Mouse (Mus musculus): ENCODE measurements around the gene Rab40c.
A peak's percentile ranks its signal among the peaks of the same experiment; 100 is the strongest.

Gene Rab40c

DNA sequence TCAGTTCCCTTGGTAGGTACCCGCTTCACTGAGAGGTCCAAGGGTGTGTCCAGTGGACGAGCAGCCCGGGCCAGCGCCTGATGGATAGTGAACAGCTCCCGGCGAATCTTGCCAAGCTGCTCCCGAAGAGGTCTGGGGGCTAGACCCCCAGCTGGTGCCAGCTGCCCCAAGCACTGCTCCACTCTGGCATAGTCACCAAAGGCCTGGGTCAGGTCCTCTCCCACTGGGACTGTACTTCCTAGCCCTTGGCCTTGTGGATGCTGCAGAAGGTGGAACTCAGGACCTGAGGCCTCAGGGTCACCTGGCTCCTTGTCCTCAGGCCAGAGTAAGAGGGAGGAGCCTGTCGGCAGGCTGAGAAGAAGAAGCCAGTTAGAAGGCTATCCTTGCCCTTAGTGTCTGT, 27.4 kb upstream of the Rab40c start:
- no peak for DNase-seq (ENCODE audit: low read depth in 2 of 2, low spot score in 2 of 2)

DNA sequence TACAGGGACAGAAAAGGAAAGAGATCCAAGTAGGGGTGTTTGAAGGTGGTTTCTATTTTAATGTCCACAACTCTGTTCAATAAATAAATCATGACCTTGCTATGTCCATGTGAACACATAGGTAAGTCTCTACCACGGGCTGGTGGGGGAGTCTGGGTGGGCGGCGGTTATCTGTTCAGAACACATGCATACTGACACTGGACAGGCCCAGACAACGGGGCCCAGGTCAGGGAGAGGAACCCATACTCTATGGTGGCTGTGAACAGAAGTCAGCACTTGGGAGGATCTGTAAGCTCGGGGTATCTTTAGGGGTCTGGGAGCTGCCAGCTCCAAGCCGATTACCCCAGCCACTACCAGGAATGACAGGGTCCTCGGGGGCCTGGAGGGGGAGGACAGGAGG, 26.8 kb upstream of the Rab40c start:
- DNase-seq (ENCODE audit: low read depth in 2 of 2, low spot score in 2 of 2): no peak

DNA sequence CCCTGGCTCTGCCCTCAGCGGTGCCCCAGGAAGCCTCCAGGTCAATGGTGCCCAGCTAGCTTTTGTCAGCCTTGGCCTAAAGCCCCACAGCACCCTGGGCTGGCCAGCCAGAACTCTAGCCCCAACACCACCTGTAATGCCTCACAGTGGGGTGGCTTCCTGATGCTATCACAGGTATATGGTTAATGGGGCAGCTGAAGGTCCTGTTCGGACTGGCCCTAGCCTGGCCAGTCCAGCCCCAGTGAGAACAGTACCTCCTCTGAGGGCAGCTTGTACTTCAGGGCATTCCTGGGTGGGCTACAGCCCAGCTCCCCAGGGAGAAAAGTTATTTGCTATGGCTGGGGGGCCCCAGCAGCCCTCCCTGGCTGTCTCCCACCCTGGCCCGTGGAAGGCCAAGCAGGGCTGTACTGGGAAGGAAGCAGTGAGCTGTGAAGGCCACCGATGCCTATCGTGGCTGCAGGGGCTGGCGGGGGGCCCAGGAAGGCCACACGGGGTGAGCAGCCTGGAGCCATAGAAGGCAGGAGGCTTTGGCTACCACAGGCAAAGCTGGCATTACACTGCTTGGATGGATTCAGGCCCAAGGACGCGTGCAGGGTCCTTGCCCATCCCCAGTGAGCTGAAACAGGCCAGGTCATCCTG, 26.1 kb upstream of the Rab40c start:
- no peak for DNase-seq (ENCODE audit: low read depth in 2 of 2, low spot score in 2 of 2)

DNA sequence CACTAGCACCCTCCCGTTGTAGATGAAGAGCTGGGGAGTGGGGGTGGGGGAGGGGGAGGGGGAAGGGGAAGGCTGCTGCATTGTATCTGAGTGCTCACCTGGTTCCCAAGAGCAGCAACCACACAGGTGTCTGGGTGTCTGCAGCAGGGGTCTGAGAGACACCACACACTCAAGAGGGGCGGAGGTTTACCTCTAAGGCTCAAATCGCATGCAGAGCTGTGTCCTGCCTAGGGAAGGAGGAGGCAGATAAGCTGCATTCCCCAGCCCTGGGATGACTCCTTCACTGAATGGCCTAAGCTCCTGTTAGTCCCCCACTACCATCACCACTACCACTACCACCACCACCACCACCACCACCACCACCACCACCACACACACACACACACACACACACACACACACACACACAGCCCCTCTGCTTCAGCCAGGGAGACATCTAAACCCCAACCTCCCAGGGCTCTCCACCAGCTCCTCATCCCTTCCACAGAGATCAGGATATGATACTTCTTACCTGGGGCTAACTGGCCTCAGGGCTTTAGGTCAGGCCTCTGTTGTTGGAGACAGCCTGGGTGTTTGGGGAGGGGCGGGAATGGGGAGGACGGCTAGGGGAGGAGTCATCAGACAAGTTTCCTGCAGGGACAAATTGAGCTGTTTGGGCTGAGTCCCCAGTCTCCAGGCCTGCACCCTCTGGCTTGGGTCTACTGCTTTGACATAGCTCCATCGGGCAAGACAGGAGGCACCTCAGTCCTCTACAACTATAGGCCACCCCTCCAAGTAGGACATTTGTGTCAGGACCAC, 25.0 kb upstream of the Rab40c start, which contains the start of the genes Pigq and Nhlrc4:
TSS of gene Pigq (minus strand) at position 571 of the 798 bp plus-strand sequence.
TSS of gene Nhlrc4 (minus strand) at position 596 of the 798 bp plus-strand sequence.
- DNase-seq (ENCODE audit: low read depth in 2 of 2, low spot score in 2 of 2): no peak

DNA sequence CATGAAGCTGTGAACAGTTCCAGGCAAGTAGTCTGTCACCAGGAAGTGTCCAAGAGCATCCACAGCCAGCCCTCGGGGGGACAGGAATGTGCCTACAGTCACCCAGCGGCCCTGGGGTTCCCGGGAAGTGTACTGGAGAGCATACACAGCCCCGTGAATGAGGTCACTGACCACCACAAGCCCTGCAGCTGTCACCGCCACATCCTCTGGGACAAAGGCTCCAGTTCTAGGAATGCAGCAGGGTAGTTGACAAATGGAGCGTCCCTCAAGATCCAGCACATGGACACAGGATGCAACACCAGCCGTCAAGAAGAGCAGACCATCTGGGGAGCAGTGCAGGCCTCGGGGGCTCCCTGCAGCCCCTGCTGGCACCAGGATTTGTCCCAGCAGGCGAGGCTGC, 24.2 kb upstream of the Rab40c start:
- no peak for DNase-seq (ENCODE audit: low read depth in 2 of 2, low spot score in 2 of 2)

DNA sequence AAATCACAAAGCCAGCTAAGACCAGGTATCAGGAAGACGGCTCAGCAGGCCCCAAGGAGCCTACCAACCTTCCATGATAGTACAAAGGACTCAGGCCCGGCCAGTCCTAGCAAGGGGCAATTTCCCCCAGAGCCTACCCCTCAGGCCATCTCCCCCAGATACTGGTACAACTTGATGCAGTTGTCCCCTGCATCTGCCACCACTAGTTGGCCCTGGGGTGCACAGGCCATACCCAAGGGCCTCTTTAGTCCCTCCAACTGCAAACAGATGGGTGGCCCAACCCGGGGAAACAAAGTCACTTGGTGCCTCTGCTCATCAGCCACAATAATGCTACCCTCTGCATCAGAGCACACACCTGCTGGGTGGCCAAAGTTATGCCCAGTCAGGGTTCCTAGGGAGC, 23.7 kb upstream of the Rab40c start:
- DNase-seq (ENCODE audit: low read depth in 2 of 2, low spot score in 2 of 2): no peak

DNA sequence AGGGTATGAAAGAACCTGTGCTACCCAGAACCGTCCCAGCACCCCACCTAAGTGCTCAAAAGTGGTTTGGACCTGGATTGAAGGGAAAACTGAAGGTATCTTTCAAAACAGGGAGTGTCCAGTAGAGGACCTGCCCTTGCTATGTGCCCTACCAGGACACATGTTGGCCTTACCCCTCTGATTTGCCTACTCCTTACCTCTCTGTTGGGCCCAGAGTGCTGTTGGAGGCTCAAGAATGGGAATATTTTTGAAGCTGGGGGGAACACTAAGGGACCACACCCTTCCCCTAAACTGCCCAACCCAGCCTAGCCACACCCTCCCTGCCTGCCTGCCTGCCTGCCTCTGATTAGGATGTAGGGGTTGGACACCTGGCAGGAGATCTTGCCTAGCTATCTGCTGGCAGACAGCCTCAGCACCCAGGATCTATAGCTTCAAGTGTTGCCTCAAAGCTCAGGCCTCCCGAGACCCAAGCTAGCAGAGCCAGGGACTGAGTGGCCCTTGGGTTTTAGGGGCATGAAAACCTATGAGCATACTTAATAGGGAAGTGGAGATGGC, 23.1 kb upstream of the Rab40c start:
- DNase-seq (ENCODE audit: low read depth in 2 of 2, low spot score in 2 of 2): no peak

DNA sequence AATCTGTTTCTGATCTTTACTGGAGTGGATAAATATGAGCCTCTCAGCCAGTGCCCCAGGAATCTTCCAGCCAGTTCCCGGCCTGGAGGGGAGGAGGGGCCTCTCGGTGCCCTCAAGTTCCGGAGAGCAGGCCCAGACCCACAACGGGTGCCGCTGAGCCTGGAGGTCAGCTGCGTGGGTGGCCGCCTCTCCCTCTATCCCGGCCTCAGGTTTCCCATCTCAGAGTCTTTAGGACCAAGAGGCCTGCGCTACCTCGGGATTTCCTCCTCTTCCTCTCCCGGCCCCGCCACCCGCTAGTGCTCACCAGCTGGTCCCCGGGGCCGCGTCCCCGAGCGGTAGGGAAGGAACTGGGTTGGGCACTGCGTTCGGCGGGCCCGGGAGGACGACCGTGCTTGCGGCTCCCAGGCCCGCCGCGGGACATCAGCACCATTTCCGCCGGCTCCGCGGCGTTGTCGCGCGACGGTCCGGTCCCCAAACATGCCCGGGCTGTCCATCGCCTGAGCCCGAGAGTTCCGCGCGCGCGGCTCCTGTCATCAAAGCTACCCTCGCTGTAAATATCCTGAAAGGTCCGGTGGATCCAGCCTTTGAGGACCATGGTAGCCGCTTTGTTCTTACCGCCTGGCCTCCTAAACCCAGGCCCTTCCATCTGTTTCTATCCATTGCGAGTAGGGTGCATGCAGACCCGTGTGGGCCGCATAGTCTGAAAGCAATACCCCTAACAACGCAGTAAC, 22.1 kb upstream of the Rab40c start:
- DNase-seq (ENCODE audit: low read depth in 2 of 2, low spot score in 2 of 2): peak; percentile 55 to 65

DNA sequence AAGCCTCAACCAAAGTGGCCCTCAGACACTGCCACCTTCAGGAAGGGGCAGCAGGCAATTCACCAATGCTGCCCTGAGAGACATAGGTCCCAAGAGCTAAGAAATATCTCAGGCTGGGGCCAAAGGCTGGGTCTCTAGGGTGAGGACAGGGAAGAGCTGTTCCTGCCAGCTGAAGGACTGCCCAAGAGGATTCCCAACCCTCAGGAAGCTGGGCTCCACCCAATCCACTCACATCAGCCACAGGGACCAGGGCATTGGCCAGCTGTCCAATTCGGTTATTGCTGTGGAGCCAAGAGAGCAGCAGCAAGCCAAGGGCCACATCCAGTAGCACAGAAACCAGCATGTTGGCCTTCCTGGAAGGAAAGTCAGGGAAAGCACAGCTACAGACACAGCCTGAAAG, 15.0 kb upstream of the Rab40c start:
- DNase-seq (ENCODE audit: low read depth in 2 of 2, low spot score in 2 of 2): no peak

DNA sequence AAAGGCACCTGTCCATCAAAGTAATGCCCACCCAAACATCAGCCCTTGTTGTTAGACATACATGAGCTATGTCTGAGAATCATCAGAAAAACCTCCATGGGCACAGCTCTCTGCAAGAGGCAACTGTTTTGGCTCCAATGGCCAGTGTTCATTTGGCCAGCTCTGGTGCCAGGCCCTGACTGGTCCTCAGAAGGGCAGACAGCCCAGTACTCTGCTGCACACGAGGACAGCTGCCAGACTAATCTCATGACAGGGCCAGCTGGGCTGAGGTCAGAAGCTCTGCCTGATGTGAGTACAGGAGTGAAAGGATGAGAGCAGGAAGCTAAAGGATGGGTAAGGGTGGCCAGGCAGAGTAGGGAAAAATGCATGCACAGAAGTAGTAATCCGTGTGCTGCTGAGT, 5.8 kb upstream of the Rab40c start:
- no peak for DNase-seq (ENCODE audit: low read depth in 2 of 2, low spot score in 2 of 2)

DNA sequence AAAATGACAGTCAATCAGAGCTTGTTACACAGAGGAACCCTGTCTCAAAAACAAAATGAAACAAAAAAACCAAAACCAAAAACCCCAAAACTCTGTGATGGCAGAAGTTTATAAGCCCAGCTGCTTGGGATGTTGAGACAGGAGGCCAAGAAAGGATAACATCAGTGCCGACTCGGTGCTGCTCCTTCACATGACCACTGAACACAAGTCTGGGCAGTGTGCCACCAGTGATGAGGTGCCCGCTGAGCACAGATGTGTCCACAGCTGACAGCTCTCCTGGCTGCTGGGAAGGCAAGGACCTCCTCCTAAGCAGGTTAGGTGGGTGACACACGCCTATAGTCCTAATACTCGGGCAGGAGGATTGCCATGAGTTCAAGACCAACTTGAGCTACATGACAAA, 2.6 kb upstream of the Rab40c start:
- no peak for DNase-seq (ENCODE audit: low read depth in 2 of 2, low spot score in 2 of 2)

DNA sequence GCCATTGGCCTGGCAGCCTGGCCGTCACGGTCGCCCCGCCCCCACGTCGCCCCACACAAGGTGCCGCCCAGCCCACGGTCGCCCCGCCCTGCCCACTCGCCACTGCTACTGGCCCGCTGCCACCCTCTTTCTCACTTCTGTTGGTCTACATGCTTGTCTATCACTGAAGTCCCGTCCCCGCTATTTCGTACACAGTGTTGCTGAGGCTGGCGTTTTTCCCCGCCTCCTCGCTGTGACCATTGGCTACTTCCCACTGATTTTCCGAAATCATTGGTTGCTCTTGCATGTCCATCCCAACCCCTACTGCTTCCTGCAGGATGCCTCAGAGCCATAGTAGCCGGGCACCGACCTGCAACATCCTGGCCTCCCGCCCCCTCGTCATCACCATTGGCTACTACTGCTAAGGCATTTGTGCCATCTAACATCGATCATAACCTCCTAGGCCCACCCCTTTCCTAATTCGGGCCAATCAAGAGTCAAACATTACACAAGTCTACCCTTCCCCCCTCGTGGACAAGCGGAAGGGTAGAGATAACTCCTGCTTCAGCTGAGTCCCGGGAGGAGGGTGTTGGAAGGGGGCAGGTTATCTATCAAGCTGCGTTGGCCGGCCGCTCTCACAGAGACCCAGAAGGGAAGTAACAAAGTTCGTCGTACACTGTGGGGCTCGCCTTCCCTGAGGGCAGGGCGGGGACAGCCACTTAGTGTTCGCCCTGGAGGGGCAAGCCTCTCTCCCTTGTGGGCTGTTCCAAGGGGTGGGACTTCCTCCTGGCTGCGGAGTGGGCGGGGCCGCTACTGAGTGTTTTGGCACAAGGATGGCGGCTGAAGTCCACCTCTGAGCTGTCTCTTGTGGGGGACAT, 487 bp upstream of the Rab40c start:
- DNase-seq (ENCODE audit: low read depth in 2 of 2, low spot score in 2 of 2): peak; percentile 98 to 99

DNA sequence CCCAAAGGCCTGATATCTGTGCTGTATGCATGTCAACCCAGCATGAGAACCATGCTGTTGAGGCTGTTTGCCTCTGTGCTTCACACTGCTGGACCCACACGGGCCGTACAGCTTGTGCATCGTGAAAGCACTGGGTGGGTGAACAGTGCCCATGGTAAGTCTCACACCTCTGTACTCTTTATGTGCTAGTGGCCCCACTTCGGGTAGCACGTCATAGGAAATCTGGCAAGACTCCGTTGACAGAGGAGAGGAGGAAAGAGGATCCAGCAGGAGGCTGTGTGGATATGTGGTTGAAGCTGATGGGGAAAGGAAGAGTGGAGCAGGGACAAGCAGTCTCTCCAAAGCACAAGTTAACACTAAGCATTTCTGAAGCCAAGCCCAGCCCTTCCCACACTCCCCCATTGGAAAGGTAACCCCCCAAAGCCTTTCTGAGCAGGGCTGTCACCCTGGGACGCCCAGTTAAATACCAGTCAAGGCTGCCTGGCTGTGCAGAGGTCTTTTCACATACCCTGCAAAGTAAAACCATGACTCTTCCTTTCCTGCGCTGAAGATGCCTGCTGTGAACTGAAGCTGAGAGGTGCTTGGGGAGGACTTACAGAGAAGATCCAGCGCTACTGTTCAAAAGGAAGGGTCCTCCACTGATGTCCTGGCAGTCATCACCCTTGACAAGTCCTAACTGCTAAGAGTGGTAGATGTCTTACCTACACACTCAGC, 1.3 kb downstream of the Rab40c start:
- DNase-seq (ENCODE audit: low read depth in 2 of 2, low spot score in 2 of 2): no peak

DNA sequence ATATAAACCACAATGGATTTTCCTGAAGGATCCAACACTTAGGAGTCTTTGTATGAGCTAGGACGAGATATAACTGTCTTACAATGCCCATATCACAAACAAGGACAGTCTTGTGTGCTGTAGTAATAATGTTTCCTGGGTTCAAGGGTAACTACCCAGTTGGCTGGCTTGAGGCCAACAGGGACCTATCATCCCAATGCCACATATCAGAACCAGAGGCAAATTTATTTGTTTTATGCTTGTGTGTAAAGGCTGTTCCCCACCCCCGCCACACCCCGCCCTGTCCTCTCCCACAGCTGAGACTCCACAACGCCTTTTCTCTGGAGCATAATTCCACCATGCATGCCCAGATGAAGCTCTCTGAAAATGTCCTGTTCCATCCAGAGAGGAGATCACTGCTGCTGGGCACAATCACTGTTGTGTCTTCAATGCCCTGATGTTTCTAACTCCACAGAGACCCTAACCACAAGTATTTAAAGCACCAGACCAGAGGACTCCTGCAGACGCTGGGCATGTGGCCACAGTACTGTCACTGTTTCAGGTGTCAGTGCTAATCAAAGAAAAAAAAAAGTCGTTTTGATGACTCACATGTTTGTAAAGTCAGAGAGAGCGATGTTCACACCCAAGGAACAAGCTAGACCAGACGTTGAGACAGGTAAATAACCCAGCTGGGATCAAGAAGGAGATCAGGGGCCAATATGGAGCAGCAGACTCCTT, 2.4 kb downstream of the Rab40c start:
- no peak for DNase-seq (ENCODE audit: low read depth in 2 of 2, low spot score in 2 of 2)

DNA sequence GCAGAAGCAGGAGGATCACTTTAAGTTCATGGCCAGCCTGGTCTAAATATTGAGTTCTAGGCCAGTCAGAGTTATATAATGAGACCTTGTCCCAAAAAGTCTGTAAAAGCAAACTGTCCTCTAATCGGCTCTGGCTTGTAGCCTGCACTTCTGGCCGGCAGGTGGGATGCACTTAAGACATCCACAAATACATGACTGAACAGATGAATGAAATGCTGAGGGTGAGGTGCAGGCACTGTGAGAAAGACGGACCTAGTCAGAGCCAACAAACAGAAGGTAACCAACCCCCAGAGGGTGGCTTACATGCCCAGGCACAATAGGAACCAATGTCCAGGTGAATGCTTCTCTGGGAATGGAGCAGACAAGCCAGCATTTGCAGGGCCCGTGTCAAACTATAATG, 5.2 kb downstream of the Rab40c start:
- no peak for DNase-seq (ENCODE audit: low read depth in 2 of 2, low spot score in 2 of 2)

DNA sequence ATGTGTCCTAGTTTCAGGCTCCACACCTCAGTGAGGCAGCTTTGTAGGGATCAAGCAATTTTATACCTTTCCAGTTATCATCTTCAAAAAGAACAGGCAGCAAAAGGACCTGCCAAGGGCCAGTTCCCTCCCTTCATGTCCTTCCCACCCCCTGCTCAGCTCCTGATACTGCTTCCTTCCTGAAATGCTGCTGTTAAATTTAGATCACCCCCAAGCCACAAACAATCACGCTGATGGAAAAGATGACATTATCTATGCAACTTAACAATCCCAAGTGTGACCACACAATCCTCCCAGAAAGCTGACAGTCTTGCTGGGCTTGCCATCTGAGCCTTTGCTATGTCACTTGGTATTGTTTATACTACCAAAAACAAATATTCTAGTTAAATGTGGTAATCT, 5.7 kb downstream of the Rab40c start:
- no peak for DNase-seq (ENCODE audit: low read depth in 2 of 2, low spot score in 2 of 2)

DNA sequence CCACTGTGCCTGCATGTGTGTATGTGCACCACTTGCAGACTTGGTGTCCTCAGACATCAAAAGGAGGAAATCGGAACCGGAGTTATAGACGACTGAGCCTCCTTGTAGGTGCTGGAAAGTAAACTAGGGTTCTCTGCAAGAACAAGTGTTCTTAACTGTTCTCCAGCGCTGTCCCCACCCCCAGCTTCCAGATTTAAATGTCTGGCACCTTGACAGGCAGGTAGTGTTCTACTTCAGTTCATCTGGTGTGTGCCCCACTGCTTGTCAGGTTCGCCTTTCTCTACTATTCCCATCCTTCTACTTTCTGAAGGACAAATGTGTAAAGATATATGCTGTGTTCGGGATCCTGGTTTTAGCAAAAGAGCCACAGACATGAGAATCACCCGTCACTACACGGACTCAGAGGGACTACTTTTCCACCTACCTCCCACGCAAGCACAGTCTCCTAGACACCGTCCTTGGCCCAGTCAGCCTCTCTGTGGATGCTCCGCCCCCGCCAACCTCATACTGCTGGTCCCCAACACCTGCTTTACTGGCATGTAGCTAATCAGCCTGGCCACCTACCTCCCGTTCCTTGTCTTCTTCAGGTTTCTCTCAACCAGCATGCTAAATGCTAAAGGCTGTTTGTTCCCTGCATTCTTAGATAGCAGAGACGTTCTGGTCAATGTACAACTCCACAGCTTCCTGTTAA, 6.2 kb downstream of the Rab40c start:
- no peak for DNase-seq (ENCODE audit: low read depth in 2 of 2, low spot score in 2 of 2)

DNA sequence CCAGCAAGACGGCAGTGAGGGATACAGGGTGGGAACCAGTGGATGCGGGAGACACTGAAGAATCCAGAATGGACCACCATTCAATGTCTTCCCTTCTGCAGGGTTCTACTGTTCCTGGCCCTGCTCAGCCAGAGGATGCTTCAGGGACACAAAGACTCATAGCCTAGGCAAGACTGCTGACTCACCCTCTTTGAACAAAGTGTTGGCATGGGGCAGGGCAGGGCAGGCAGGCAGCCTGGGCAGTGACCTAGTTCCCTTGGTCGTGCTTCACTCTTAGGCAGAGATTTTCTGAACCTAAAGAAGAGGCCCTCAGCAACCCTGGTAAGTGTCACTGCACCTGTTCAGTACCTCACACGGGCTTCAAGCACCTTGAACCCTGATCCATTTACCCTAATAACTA, 7.7 kb downstream of the Rab40c start:
- no peak for DNase-seq (ENCODE audit: low read depth in 2 of 2, low spot score in 2 of 2)

DNA sequence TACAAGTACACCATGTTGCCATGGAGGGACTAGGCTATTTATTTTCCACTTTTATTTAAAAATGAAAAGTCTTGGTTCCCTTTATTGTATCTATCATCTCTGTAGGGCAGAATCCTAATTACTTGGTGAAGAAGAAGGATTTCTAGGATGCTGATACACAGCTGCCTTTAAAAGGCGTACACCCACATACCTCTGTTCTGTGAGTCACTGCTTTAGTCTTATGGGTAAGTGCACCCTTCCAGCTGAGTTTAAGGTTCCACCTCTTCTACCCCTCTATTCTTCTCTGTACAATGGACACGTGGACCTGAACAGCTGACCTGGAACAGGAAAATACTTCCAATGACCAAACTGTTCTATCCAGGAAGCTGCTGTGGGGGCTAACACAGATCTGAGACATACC, 11.9 kb downstream of the Rab40c start:
- no peak for DNase-seq (ENCODE audit: low read depth in 2 of 2, low spot score in 2 of 2)
